Mouse (Mus musculus) urinary bladder, adult 18-20 months (tissue): ENCODE measurements around the gene Gale.
A peak's percentile ranks its signal among the peaks of the same experiment; 100 is the strongest.

Experiments
- DNase-seq, 2 experiments: peaks; one replicate each; pipeline ENCODE4 v3.0.0; 2022; ENCODE audit warnings: low spot score in 2 of 2, mixed read lengths in 2 of 2

Gene Gale

DNA sequence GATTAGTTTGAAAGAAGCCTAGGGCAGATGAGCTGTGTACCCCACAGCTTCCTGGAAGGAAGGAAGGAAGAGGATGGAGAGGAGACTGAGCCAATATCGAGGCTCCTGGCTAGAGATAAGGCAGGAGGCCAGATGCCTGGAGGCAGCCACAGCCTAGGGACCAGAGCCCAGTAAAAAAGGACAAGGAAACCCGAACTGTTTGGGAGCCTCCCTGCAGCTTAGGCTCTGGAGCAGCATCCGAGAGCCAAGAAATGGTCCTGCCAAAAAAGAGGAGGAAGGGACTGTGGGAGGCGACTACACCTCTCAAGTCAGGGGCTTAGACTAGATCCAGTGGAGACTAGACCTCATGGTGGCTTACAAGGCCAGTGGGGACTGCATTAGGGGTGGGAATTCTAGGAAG, 20.1 kb upstream of the Gale start:
- no peak for DNase-seq

DNA sequence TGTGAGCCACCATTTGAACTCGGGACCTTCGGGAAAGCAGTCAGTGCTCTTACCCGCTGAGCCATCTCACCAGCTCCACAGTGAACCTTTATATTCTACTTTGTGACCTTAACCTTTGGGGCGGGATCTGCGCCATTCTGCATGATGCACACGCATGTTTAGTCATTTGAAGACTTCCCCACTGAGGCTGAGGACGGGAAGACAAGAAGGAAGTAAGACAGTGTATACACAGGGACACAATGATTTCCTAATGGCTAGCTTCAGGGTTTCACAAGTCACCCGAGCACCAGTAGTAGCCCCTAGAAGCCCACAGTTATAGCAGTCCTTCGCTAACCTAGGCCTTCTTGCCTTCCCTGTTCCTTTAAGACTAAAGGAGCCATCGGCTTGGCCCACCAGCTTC, 17.8 kb upstream of the Gale start:
- no peak for DNase-seq

DNA sequence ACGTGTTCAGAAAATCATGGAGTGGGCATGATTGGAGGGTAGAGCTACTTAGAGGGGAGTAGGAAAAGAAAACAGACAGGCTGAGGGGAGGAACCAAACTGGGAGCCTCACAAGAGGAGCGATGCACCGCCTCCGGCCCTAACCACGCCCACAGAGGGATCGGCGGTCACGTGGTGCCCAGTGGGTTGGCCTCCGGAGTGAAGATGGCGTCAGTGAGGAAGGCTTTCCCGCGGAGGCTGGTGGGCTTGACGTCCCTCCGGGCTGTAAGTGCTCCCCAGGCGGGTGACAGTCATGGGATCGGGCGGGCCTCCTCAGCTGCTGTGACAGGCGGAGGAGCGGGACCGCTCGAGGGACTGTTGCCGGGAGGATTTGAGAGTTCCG, 17.3 kb upstream of the Gale start, which contains the start of gene Hmgcl:
TSS of gene Hmgcl (plus strand) at position 171 of the 381 bp plus-strand sequence.
- peak; percentile 92 to 98 for DNase-seq

DNA sequence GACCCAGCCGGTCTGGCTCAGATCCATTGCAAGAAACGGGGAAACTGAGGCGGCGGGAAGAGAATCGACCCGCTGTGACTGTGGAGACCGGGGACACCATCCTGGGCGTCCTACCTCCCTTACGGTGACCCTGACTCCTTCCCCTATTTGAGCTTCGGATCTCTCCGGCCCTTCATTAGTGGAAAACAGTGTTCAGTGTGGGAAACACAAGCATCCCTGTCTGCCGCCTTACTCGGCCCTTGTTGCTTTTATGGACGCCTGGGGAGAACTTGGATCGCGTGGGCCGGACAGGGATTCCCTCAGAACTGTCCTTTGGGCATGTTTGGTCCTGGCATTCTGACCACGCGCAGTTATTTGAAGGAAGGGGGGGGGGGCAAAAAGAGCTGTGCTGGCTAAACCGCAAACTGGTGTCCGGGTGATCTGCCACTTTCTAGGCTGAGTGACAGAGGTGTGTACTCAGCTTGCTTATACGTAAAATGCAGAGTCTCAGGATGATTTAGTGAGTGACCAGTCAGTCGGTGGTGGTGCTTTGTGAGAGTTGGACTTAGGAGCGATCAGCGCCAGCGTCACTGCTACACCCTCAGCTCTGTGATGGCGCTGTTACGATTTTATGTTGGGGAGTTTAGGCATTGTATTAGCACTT, 16.7 kb upstream of the Gale start:
- no peak for DNase-seq

DNA sequence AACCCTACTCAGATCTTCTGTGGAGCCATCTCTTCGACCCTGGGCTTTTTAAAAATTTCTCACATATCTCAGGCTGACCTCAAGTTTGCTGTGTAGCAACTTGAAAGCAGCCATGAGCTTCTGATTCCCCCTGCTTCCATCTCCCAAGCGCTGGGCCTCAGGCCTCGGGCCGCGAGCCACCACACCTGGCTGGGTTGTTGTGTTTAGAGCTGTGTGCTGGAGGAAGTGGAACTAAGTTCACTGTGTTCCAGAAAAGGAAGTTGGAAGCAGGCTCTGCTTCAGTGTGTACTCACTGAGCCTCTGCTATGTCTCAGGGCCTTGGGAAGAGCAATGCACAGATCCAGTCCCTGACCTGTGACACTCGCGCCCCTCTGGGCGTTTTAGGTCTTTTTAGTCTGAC, 15.4 kb upstream of the Gale start:
- no peak for DNase-seq

DNA sequence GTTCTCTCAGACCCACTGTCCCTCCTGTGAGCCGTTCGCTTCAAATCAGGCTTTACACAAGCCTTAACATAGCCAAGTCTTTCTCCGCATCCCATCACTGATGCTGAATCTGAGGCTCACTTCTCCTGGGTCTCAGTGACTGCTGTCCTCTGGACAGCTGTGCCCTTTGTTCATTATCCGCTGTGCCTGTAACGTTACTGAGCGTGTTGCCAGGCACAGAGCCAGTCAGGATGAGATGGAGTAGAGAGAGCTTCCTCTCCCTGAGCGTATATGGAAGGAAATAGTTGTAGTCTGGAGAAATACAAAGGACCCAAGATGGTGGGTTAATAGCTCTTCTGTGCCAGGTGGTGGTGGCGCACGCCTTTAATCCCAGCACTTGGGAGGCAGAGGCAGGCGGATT, 14.1 kb upstream of the Gale start:
- no peak for DNase-seq

DNA sequence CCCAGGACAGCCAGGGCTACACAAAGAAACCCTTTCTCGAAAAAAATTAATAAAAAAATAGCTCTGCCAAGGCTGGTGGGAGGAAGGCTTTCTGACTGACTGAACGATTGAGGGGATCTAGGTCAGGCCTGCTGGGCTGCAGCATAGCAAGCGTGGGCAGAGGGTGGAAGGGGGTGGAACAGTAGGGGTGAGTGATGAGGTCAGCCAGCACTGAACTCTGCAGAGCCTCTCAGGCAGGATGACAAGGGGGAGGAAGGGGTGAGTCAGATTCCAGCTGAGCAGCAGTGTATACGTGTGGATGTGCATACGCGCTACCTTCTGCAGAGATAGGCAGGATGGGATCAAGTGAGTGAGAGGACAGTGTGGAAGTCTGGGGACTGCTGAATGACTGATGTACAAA, 13.6 kb upstream of the Gale start:
- no peak for DNase-seq

DNA sequence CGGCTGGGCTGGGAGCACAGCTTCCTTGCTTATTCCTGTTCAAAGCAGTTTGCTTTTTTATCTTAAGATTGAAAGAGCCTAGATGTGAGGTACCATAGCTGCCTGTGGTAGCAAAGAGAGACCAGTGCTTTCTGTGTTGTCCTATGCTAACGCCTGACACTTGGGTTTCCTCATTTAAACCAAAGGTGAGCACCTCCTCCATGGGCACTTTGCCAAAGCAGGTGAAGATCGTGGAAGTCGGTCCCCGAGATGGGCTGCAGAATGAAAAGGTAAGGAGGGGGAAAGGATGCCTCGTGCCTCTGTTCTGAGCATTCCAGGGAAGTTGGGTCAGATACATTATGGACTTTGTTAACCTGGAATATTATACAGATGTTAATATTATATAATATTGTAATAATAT, 13.2 kb upstream of the Gale start:
- no peak for DNase-seq

DNA sequence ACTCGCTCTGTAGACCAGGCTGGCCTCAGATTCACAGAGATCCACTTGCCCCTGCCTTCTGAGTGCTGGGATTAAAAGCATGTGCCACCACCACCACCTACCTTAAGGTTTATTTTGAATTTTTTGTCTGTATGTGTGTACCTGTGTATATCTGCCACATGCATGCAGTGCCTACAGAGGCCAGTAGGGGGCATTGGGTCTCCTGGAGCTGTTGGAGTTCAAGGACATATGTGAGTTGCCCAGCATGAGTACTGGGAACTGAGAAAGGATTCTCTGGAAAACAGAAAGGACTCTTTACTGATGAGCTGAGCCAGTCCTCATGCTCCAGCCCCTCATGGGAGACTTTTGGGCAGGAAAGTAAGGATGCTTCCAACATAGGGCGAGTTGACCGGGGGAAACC, 12.0 kb upstream of the Gale start:
- no peak for DNase-seq

DNA sequence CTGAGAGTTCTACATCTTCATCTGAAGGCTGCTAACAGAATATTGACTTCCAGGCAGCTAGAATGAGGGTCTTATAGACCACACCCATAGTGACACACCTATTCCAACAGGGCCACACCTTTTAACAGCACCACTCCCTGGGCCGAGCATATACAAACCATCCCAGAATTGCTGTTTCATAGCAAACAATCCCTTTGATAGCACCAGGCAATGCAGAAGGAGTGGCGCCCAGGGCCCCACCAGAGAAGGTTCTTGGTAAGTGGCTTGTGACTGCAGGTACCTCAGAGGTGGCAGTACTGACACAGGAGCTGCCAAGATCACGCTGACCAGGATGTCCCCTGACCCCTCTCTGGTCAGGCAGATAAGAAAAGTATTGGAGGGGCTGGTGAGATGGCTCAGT, 10.3 kb upstream of the Gale start:
- DNase-seq = no peak

DNA sequence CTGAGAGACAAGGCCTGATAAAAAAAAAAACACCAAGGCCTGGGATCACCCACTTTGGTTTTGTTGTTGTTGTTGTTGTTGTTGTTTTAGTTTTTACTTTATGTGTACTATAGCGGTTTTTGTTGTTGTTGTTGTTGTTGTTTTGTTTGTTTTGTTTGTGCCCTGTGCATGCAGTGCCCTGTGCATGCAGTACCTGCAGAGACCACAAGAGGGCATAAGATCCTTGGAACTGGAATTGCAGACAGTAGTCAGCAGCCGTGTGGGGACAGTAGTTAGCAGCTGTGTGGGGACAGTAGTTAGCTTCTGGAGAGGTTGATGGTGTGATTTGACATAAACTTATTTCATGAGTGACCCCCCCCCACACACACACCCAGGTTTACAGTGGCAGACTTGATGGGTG, 9.3 kb upstream of the Gale start:
- peak in 1 of 2 experiments; percentile 77 for DNase-seq

DNA sequence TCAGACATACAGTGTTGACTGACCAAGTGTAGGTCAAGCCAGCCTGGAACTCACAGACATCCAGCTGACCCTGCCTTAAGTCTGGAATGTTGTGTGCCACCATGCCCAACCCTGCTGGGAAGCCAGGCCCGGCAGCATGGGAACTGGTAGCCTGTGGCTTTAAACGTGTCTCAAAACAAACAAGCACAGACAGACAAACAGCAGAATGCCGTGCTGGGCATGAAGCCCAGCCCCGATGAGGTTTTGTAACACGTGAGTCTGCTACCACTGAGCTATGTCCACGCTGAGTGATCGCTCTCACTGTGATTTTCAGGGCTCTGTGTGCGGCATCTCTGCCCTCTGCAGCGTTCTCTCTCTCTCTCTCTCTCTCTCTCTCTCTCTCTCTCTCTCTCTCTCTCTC, 7.6 kb upstream of the Gale start:
- no peak for DNase-seq

DNA sequence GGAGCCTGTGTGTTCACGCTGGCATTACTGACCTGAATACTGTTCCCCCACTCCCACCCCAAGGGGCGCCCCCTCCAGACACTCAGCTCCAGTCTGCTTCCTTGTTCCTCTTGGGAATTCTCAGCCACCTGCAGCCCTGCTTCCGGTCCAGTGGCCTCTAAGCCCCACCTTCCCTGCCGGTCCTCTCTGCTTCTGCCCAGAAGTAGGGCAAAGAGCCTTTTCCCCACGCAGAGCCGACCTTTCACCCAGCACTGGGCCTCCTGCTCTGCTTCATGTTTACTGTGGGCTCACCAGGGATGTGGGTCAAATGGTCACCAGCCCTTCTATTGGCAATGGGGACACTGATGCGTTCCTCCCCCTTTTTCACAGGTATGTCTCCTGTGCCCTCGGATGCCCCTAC, 5.2 kb upstream of the Gale start:
- peak; percentile 71 to 77 for DNase-seq

DNA sequence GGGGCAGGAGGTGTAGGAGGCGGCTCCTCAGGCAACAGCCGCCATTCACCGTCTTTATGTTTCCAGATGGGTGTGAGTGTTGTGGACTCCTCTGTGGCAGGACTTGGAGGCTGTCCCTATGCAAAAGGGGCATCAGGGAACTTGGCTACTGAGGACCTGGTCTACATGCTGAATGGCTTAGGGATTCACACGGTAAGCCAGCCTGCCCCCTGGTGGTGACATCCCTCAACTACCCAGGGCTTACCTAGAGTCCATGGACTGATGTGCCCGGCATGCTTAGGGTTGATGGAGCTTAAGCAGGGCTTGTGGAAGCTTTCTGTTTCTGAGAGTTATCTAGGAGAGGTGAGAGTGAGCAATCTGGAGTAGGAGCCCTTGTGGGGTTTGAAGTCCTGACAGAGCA, 2.8 kb upstream of the Gale start:
- peak; percentile 65 for DNase-seq

DNA sequence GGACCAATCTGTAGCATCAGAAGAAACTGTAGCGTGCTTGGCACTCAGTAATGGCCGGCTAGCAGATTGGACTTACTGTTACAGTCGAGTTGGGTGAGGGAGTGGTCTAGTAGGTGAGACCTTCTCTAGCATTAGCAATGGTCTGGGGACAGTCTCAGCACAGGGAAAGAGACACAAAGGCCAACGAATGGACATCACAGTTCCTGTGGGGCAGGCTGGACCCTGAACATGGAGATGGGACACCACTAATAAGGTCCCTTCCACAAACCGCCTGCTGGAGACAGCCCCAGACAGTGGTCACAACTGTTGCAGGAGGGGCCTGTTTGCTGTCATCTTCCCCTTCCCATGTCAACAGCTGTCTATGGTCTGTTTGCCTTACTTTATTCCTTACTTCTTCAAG, 1.8 kb upstream of the Gale start:
- DNase-seq = no peak

DNA sequence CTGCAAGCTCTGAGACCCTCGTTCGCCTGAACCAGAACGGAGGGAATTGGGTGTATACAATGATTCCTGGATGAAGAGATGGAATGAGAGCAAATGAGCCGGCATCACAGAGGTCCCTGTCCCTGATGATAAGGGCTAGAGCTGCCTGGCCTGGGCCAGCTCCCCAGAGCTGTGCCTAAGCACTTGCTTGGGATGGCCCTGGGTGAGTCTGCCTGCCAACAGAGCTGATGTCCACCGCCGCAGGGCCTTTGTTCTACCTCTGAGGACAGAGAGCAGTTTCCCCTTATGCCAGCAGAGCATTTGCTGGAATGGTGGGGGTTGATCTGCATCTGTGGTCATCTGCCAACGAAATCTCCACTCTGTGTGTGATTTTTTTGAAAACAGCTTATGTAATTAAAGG, 1.3 kb upstream of the Gale start:
- no peak for DNase-seq

DNA sequence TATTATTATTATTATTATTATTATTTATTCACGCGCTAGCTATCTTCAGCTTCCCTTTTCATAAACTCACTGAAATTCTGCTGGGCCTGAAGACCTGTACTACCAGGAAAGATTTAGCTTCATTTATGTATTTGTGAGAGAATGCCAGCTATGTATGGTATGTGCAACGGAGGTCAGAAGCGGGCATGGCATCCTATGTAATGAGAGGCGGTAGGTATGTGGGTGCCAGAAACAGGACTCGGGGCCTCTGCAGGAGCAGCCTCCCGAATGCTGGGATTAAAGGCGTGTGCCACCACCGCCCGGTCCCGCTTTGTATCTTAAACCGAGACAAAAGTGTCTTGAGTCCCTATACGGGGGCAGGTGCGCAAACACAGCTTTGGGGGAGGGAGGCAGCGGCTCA, 581 bp upstream of the Gale start:
- no peak for DNase-seq

DNA sequence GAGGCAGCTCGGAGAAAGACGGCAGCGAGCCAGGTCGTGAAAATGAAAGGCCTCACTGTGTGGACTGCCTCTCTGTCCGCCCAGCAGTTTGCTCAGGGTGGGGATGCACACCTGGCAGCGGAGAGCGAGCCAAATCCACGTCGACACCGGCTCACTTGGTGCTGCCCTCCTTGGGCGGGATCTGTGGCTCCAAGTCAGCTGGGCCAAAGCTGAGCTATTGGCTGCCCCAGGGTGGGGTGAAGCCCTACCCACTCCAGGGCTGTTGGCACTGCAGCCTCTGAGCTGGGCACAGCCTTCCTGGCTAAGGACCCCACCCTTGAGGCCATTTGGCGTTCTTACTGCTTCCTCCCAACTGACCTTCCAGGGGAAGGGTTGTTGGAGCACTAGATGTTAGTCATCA, 899 bp downstream of the Gale start:
- peak; percentile 63 to 70 for DNase-seq

DNA sequence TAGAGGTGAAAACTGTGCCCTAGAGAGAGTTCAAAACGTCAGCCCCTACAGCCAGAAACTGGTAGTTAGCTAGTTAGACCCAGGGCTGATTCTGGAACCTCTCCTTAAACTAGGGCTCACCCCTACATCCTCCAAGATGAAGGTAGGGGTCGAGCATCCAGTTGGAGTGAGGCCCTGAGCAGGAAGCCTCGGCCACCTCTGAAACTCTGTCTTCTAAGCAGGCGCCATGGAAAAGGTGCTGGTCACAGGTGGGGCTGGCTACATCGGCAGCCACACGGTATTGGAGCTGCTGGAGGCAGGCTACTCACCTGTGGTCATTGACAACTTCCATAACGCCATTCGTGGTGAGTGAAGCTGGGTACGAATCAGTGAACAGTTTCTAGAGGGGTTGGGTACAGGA, 1.6 kb downstream of the Gale start:
- DNase-seq = no peak

DNA sequence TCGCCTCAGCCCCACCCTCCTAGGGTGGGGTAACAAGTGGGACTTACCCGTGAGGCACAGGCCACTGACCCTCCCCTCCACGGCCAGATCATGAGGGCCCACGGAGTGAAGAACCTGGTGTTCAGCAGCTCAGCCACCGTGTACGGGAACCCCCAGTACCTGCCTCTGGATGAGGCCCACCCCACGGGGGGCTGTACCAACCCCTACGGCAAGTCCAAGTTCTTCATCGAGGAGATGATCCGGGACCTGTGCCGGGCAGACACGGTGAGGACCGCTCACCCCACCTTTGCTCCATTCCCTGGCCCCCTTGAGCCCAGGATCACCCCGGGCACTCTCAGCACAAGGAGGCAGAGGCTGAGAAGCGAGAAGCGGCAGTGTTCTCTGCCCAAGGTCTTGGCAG, 2.8 kb downstream of the Gale start:
- DNase-seq = no peak

DNA sequence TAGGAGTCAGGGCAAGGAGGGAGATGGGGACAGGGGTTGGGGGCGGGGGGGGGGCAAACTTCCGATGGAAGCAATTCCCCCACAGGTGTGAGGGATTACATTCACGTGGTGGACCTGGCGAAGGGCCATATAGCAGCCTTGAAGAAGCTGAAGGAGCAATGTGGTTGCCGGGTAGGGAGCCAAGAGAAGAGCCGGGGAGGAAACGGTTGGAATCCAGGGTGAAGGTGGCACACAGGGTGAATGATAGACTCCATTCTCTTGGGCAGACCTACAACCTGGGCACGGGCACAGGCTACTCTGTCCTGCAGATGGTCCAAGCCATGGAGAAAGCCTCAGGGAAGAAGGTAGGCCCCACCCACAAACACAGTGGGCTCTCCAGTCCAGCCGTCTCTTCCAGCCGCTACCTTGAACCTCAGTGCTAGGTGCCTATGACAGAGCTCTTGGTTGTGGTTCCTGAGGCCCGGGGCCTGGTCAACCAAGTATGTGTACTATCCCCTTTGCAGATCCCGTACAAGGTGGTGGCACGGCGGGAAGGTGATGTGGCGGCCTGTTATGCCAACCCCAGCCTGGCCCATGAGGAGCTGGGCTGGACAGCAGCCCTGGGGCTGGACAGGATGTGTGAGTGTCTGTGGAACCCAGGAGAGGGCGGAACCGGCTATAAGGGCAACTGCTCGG, 3.7 kb downstream of the Gale start:
- no peak for DNase-seq

DNA sequence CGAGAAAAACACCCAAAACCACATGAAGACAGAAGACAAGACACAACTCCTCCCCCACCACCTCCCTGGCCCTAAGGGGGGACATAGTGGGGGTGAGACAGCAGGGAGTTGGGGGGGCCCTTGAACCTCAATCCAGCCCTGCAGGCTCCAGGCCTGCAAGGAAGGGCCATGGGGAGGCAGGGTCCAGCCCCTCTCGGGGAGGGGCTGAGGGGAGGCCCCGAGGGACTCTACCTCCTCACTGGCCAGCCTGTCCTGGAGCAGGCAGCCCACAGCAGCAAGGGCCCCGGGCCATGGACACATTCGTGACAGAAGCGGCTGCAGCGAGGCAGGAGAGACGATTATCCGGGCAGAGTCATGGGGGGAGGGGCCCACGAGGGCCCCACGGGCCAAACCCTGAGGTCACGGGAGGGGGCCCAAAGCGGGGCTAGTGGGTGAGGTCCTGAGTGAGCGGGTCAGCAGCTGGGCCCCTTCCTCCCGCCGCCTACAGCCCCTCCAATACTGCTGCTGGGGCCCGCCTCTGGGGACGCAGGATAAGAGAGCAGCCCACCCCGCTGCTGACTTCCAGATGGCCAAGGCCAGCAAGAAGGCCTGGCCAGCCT, 4.8 kb downstream of the Gale start:
- no peak for DNase-seq

DNA sequence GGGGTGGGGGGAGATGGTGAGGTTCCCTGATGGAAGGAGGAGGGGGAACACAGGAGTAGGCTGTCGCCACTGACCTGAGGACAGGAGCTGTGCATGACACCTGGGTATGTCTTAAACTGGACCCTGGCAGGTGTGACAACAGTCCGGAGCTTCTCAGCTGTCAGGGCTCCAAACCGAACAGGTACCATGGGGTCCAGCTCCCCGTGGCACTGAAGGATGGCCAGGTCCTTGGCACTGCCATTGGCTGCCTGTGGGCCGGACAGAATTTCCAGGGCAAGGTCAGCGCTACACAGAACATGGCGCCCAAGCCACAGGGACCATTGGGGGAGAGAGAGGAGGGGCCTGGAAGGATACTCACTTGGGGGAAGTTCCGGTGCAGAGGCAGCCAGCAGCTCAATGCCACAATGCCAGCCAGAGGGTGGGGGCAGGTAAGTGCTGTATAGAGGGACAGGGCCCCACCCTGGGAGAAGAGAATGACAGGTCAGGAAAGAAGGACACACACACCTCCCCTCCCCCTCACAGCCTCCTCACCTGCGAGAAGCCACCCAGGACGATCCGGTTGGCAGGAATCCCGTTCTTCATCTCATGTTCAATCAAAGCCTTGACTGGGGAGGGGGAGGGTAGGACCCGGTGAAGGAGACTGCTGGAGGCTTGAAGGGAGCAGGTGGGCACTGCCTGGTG, 5.7 kb downstream of the Gale start:
- no peak for DNase-seq
